Mouse (Mus musculus): ENCODE data around the gene Flt3l. TPM values are rescaled to one million over a fixed set of nuclear protein-coding genes. Genes with fewer than 3 reads are reported as not detected.
A peak's percentile ranks its signal among the peaks of the same experiment; 100 is the strongest.
"Not testable (repeated sequence)": the region's sequence is repeated elsewhere in the genome, so short reads cannot be mapped to it uniquely, and the experiment has no call there.

Gene Flt3l
- polyA plus RNA-seq, 1 experiment: 7.2 TPM

DNA sequence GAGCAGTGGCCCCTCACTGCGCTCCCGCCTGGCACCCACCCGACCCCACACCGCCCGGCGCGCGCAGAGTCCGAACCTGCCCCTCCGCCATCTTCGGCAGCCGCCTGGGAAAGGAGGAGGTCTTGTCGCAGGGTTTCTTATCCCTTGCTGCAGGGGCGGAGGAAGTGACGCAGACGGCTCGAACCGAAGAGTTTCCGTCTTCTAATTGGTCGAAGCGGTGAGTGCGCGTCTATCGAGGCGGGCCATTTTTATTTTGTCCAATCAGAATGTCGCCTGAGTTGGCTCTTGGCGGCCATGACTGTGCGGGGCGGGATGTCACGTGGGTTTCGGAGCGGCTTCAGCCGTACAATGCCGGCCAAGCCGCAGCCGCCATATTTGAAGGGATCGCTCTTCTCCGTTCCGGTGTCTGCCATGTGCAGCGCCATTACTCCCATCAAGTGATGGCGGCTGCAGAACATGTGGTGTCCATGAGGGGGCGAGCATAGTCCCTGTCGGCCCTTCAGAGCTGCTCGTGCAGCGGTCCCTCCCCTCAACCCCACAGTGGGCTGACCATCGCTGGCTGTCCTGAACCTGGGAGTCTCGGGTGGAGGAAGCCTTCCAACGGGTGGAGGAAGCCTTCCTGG lies 7.5 kb downstream of the Flt3l start, which contains the start of gene Rpl13a:
TSS of gene Rpl13a (minus strand) at position 138 of the 623 bp plus-strand sequence.
- Histone ChIP-seq H3K4me2 (ENCODE audit: low read depth) (peak within 1 kb of the TSS; percentile 99), H3K79me2 (ENCODE audit: control insufficient read depth, insufficient read depth) (peaks cover 32% of the 10 kb centered on the region), H3K4me3 (peak within 1 kb of the TSS; percentile 81), H3K27me3 (ENCODE audit: control insufficient read depth, insufficient read depth, insufficient read length) (no peaks in the 10 kb centered on the region), H3K36me3 (ENCODE audit: control insufficient read depth, insufficient read depth) (peaks cover 23% of the 10 kb centered on the region), H3ac (ENCODE audit: control insufficient read depth, insufficient read length) (peak within 1 kb of the TSS; percentile 63)
- no peak for TF ChIP-seq TCF12 (IDR thresholded peaks at IDR 0.05; ENCODE audit: insufficient read depth, poor library complexity, severe bottlenecking)
- TF ChIP-seq REST (IDR thresholded peaks at IDR 0.05; ENCODE audit: insufficient read depth, insufficient read length): no peak
- TF ChIP-seq POLR2A (IDR thresholded peaks at IDR 0.05; ENCODE audit: insufficient read length, low read depth): peak; percentile 92
- TF ChIP-seq TCF3 (IDR thresholded peaks at IDR 0.05; ENCODE audit: insufficient read length, low read depth): no peak
- TF ChIP-seq SRF (IDR thresholded peaks at IDR 0.05; ENCODE audit: control insufficient read depth, insufficient read length, low read depth): no peak
- TF ChIP-seq E2F4 (IDR thresholded peaks at IDR 0.05; ENCODE audit: insufficient read depth): no peak
- no peak for TF ChIP-seq CEBPB (IDR thresholded peaks at IDR 0.05; ENCODE audit: insufficient read depth, poor library complexity, severe bottlenecking)
- TF ChIP-seq MYOG (IDR thresholded peaks at IDR 0.05; ENCODE audit: control insufficient read depth in 1 of 3, insufficient read depth in 1 of 3, insufficient read length in 2 of 3, low read depth in 2 of 3): peak in 1 of 3 experiments; percentile 59
- TF ChIP-seq USF1 (IDR thresholded peaks at IDR 0.05; ENCODE audit: low read depth): peak; percentile 73
- TF ChIP-seq POLR2AphosphoS2 (IDR thresholded peaks at IDR 0.05; ENCODE audit: insufficient read length, low read depth): peak; percentile 90
- TF ChIP-seq MYOD1 (IDR thresholded peaks at IDR 0.05; ENCODE audit: control insufficient read depth in 1 of 3, insufficient read length in 2 of 3, low read depth in 2 of 3): peak in 1 of 3 experiments; percentile 46
- peak; percentile 79 for TF ChIP-seq MAX (IDR thresholded peaks at IDR 0.05; ENCODE audit: low read depth)

DNA sequence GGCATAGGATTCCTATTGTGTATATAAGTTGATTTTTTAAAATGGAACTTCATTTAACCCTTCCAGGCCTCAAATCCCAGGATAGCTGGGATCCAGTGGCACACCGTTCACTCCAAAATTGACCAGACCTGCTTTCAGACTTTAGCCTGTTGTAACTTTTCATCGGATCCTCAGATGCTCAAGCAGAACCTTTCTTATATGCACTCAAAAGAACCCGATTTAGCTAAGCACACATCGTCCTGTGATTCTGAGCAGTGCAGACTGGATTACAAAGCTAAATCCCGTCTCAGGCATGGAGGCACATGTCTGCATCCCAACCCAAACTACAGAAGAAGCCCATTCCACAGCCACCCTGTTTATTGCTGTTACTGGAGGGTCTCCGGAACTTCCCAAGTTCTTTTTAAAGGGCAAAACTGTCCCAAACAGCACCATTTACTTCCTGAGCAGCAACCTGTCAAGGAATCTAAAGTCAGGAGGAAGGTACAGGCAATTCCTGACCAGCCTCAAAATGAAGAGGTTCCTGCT lies 8.5 kb downstream of the Flt3l start:
- H3ac ChIP-seq (ENCODE audit: control insufficient read depth, insufficient read length): peak overlapping the region; percentile 63
- H3K4me2 ChIP-seq (ENCODE audit: low read depth): peak overlapping the region; percentile 99
- H3K4me3 ChIP-seq: peak overlapping the region; percentile 81
- peak; percentile 47 for TF ChIP-seq POLR2AphosphoS2 (IDR thresholded peaks at IDR 0.05; ENCODE audit: insufficient read length, low read depth)
- no peak for TF ChIP-seq MYOD1 (IDR thresholded peaks at IDR 0.05; ENCODE audit: control insufficient read depth in 1 of 3, insufficient read length in 2 of 3, low read depth in 2 of 3)
- H3K27me3 ChIP-seq (ENCODE audit: control insufficient read depth, insufficient read depth, insufficient read length): no peaks in the 10 kb centered on the region
- H3K79me2 ChIP-seq (ENCODE audit: control insufficient read depth, insufficient read depth): peaks cover 41% of the 10 kb centered on the region
- H3K36me3 ChIP-seq (ENCODE audit: control insufficient read depth, insufficient read depth): peaks cover 27% of the 10 kb centered on the region

DNA sequence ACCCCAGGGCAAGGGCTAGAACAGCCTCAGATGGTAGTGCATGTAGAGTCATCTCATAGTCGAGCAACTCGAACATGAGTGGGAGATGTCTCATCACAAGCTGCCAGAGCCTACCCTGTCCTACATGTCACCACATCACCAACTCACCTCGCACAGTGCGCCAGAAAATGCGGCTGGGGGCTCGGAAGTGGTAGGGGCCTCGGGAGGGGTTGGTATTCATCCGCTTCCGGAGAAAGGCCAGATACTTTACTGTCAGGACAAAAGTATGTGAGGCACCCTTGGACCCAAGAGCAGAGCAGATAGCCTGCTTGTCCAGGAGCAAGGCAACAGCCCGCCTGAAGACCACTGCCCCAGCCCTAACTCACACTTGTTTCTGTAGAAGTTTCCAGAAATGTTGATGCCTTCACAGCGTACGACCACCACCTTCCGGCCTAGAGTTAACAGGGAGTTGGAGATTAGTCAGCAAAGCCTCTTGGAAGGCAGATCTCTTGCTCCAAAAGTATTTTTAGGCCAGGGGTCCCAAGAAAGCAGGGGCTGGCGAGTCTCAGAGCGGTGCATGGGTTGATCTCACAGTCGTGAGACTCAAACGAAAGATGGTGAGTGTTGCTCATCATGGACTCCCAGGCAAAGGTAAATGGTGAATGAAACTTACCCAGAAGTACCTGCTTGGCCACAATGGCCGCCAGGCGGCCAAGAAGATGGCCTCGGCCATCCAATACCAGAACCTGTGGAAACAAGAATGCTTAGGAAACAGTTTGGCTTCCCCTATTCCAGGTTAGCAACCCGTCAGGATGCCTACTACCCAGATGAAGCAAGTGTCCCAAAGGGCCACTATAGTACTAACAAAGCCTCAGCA lies 9.2 kb downstream of the Flt3l start:
- TF ChIP-seq MAX (IDR thresholded peaks at IDR 0.05; ENCODE audit: low read depth) (no peak), TCF3 (IDR thresholded peaks at IDR 0.05; ENCODE audit: insufficient read length, low read depth) (no peak), TCF12 (IDR thresholded peaks at IDR 0.05; ENCODE audit: insufficient read depth, poor library complexity, severe bottlenecking) (no peak), POLR2AphosphoS2 (IDR thresholded peaks at IDR 0.05; ENCODE audit: insufficient read length, low read depth) (peak; percentile 4)

DNA sequence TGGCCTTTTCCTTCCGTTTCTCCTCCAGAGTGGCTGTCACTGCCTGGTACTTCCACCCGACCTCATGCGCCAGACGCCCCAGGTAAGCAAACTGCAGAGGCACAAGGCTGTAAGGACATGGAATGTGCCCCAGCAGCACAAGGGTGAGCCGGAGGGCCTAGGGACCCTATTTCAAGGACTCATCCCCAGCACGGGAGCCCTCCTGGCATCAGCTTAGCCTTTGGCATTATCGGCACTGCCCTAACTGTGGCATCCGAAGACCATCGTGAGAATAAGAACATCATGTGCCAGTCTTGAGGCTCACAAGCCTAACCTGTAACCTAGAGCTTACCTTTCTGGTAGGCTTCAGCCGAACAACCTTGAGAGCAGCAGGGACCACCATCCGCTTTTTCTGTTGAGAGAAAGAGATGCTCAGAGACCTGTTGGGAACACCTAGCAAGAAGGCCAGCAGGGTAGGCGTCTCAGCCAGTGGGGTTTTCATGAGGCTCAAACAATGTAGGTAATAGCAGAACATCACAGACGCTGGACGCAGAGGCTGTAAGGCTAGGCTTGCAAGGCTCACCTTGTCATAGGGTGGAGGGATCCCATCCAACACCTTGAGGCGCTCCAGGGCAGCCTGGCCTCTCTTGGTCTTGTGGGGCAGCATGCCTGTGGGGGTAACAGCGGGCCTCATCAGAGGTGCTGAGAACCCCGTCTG lies 9.9 kb downstream of the Flt3l start:
- Histone ChIP-seq H3K79me2 (ENCODE audit: control insufficient read depth, insufficient read depth) (peaks cover 44% of the 10 kb centered on the region), H3K27me3 (ENCODE audit: control insufficient read depth, insufficient read depth, insufficient read length) (no peaks in the 10 kb centered on the region), H3ac (ENCODE audit: control insufficient read depth, insufficient read length) (peak overlapping the region; percentile 63), H3K4me3 (peak overlapping the region; percentile 81), H3K4me2 (ENCODE audit: low read depth) (peak overlapping the region; percentile 99), H3K36me3 (ENCODE audit: control insufficient read depth, insufficient read depth) (peaks cover 40% of the 10 kb centered on the region)
- TF ChIP-seq MAX (IDR thresholded peaks at IDR 0.05; ENCODE audit: low read depth): no peak
- TF ChIP-seq POLR2AphosphoS2 (IDR thresholded peaks at IDR 0.05; ENCODE audit: insufficient read length, low read depth): peak; percentile 76
- TF ChIP-seq TCF12 (IDR thresholded peaks at IDR 0.05; ENCODE audit: insufficient read depth, poor library complexity, severe bottlenecking): no peak
- no peak for TF ChIP-seq MYOD1 (IDR thresholded peaks at IDR 0.05; ENCODE audit: control insufficient read depth in 1 of 3, insufficient read length in 2 of 3, low read depth in 2 of 3)
- TF ChIP-seq E2F4 (IDR thresholded peaks at IDR 0.05; ENCODE audit: insufficient read depth): no peak
- no peak for TF ChIP-seq SRF (IDR thresholded peaks at IDR 0.05; ENCODE audit: control insufficient read depth, insufficient read length, low read depth)
- no peak for TF ChIP-seq TCF3 (IDR thresholded peaks at IDR 0.05; ENCODE audit: insufficient read length, low read depth)
- no peak for TF ChIP-seq MYOG (IDR thresholded peaks at IDR 0.05; ENCODE audit: control insufficient read depth in 1 of 3, insufficient read depth in 1 of 3, insufficient read length in 2 of 3, low read depth in 2 of 3)
- no peak for TF ChIP-seq REST (IDR thresholded peaks at IDR 0.05; ENCODE audit: insufficient read depth, insufficient read length)
- no peak for TF ChIP-seq USF1 (IDR thresholded peaks at IDR 0.05; ENCODE audit: low read depth)
- peak; percentile 38 for TF ChIP-seq POLR2A (IDR thresholded peaks at IDR 0.05; ENCODE audit: insufficient read length, low read depth)
- TF ChIP-seq CEBPB (IDR thresholded peaks at IDR 0.05; ENCODE audit: insufficient read depth, poor library complexity, severe bottlenecking): no peak

More for the DNA sequence above, 9.2 kb downstream of the Flt3l start:
- H3K4me3 ChIP-seq: peak overlapping the region; percentile 81
- peaks cover 44% of the 10 kb centered on the region for H3K79me2 ChIP-seq (ENCODE audit: control insufficient read depth, insufficient read depth)
- no peaks in the 10 kb centered on the region for H3K27me3 ChIP-seq (ENCODE audit: control insufficient read depth, insufficient read depth, insufficient read length)
- peak overlapping the region; percentile 63 for H3ac ChIP-seq (ENCODE audit: control insufficient read depth, insufficient read length)
- H3K36me3 ChIP-seq (ENCODE audit: control insufficient read depth, insufficient read depth): peaks cover 34% of the 10 kb centered on the region
- peak overlapping the region; percentile 99 for H3K4me2 ChIP-seq (ENCODE audit: low read depth)

DNA sequence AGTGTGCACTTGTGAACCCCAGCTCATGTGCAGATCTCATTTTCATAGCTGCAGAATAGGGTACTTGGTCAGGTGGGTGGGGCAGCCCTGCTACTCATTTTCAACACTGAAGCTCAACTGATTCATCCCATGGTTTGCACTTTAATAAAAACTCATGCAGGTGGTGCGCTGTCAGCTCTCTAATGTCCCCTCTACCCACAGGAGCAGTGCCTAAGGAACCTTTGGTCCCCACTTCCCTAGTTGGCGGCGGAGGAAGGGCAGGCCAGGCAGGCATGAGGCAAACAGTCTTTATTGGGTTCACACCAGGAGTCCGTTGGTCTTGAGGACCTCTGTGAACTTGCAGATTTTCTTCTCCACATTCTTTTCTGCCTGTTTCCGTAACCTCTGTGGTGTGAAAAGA lies 10.6 kb downstream of the Flt3l start:
- Histone ChIP-seq H3K4me2 (ENCODE audit: low read depth) (peak overlapping the region; percentile 99), H3K36me3 (ENCODE audit: control insufficient read depth, insufficient read depth) (peaks cover 46% of the 10 kb centered on the region), H3K4me3 (peak overlapping the region; percentile 81), H3ac (ENCODE audit: control insufficient read depth, insufficient read length) (peak overlapping the region; percentile 63), H3K79me2 (ENCODE audit: control insufficient read depth, insufficient read depth) (peaks cover 44% of the 10 kb centered on the region)
- H3K27me3 ChIP-seq (ENCODE audit: control insufficient read depth, insufficient read depth, insufficient read length): not testable (repeated sequence)

All from myocyte (in vitro differentiated cells).